Mouse (Mus musculus): Measurements from ENCODE around the gene Gpsm1.

The Gpsm1 gene

GRCm38 (mm10) chr2:26312812-26313211 is 2.5 kb upstream of the Gpsm1 start:
- DNase-seq (ENCODE audit: low read depth, low spot score) = no peak

DNA sequence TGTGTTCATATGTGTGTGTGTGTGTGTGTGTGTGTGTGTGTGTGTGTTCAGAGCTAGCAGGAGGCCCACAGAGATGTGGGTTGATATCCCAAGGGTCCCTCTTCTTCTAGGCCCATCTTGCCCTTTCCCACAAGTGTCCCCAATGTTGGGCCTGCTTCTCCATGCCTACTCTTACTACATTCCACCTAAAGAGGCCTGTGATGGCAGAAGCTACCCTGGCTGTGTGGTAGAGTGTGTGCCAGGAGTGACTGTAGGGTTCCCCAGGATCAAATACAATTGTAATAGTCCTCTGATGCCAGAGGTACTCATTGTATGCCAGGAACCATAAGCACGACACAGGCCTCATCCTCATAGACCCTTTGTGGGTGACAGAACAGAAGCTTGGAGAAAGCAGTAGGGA is 1.9 kb upstream of the Gpsm1 start:
- no peak for DNase-seq (ENCODE audit: low read depth, low spot score)

- DNase-seq (ENCODE audit: low read depth, low spot score) = no peak
Measured at GRCm38 (mm10) chr2:26314281-26315071, 839 bp upstream of the Gpsm1 start.

DNA sequence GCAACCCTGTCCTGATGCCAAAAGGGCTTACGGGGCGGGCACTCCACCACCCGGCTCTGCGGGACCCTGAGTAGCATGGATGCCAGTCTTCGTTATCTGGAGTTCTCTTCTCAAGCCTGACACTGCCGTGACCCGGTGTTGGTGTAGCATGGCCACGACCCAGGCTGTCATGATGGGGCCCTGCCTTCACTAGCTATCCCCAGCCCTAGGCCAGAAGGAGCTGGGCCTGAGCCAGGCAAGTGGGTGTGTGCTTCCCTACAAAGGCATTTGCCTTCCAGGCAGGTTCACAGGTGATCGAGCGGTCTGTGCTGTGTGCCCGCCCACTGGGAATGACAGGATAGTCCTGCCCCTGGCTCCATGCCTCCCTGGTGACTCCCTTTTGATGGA is 603 bp downstream of the Gpsm1 start:
- DNase-seq (ENCODE audit: low read depth, low spot score) = no peak

GRCm38 (mm10) chr2:26316576-26317246 is 1.4 kb downstream of the Gpsm1 start:
- DNase-seq (ENCODE audit: low read depth, low spot score) = no peak

- no peak for DNase-seq (ENCODE audit: low read depth, low spot score)
Measured at GRCm38 (mm10) chr2:26317371-26317770, 2.1 kb downstream of the Gpsm1 start.

GRCm38 (mm10) chr2:26317991-26318672 is 2.8 kb downstream of the Gpsm1 start:
- no peak for DNase-seq (ENCODE audit: low read depth, low spot score)

- DNase-seq (ENCODE audit: low read depth, low spot score) = no peak
Measured at GRCm38 (mm10) chr2:26319109-26319508, 3.8 kb downstream of the Gpsm1 start.

GRCm38 (mm10) chr2:26319519-26320244 is 4.4 kb downstream of the Gpsm1 start:
- no peak for DNase-seq (ENCODE audit: low read depth, low spot score)

GRCm38 (mm10) chr2:26320245-26321185 is 5.2 kb downstream of the Gpsm1 start:
- DNase-seq (ENCODE audit: low read depth, low spot score) = no peak

- no peak for DNase-seq (ENCODE audit: low read depth, low spot score)
Measured at GRCm38 (mm10) chr2:26323589-26324325, 8.4 kb downstream of the Gpsm1 start.

DNA sequence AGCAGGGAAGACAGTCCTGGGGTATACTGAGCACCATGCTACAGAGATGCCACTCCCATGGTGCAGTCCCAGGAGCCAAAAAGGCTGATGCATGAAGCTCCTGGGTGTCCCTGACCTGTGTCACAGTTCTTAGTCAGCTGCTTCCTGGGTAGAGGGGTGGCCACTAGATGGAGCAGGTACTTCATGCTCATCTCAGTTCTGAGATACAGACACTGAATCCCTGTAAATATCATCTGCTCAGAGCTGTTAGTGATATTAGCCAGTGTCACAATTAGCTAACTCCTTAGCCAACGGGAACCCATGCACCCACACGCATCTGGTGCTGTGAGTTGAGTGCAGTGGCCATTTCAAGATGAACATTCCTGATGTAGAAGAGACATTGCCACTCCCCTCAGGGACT is 9.6 kb downstream of the Gpsm1 start:
- no peak for DNase-seq (ENCODE audit: low read depth, low spot score)

DNA sequence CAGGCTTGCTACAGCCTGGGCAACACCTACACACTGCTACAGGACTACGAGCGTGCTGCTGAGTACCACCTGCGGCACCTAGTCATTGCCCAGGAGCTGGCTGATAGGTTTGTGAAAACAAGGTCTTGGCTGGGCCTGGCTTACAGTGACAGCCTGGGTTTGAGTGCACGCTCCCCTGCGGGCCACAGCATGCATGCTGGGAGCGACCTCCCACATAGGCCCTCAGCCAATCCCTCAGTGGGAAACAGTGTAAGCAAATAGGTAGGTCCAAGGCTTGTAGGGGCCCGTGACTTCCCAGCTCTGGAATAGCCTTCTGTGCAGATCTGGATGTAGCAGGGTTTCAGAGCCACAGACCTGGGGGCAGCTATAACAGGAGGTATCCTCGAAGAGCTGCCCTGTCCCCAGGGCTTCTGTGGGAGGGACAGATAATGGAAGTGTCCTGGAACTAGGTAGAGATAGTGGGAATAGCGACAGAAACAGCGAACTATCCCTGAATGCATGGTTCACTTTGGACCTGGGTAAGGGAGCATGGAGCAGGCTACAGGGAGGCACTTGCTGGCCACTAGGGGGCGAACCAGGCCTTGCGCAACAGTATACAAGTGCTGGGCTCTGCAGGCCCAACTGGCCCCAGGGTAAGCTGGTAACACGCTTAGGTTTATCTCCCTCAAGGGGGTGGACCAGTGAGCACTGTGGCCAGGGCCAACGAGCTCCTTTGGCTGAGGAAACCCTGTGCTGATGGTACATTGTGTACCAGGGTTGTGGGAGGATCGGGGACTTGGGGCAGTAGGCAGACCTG is 10.3 kb downstream of the Gpsm1 start:
- DNase-seq (ENCODE audit: low read depth, low spot score) = no peak

GRCm38 (mm10) chr2:26327852-26328251 is 12.5 kb downstream of the Gpsm1 start:
- DNase-seq (ENCODE audit: low read depth, low spot score) = no peak

- DNase-seq (ENCODE audit: low read depth, low spot score) = no peak
Measured at GRCm38 (mm10) chr2:26329402-26329801, 14.1 kb downstream of the Gpsm1 start.

- DNase-seq (ENCODE audit: low read depth, low spot score) = no peak
Measured at GRCm38 (mm10) chr2:26330056-26330468, 14.7 kb downstream of the Gpsm1 start.

DNA sequence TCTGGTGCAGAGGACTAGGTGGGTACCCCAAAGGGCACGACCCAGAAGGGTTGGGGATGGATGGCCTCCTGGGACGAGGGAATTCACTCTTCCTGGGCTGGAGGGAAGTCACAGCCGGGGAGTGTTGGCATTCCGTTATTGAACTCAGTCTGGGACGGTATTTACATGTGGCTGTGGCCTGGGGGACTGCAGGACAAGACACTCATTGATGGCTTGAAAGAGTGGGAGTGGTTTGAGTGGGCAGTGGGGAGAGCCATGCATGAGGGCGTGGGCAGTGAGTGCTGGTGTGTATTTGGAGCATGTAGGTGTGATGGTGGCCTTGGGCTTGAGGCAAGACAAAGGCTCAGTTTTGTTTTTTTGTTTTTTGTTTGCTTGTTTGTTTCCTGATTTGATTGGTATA is 15.4 kb downstream of the Gpsm1 start:
- no peak for DNase-seq (ENCODE audit: low read depth, low spot score)

DNA sequence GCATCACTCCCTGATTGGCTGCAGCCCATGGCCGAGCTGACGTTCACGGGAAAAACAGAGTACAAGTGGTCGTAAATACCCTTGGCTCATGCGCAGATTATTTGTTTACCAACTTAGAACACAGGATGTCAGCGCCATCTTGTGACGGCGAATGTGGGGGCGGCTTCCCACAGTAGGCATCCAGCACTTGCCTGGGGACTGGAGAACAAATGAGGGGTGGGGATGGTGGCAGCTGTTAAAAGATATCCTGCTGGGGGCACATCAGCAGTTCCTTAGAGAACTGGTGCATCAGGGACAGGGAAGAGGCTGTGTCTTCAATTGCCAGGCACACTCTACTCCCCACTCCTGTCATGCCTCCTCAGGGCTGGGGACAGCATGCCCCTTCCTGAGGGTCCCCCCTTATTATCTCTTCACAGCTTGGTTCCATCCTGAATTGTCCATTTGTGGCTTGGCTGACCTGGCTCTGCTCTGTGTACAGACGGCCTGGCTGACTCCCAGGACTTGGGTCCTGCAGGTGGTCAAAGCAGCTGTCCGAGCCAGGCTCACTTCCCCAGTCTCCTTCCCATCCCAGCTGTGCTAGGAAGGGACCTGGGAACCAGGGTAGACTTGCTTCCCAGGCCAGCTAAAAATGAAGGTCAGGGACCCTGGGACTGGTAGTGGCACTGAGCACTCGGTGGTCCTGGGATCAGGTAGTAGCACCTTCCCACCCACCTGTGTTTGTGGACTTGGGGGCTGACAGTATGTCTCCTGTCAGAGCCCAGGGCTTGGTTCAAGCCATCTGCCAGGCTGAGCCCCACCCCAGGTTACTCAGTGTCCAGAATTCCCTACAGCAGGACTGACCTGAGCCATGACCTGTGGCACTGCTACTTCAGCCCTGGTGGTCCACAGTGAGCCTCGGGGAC is 23.2 kb downstream of the Gpsm1 start:
- DNase-seq (ENCODE audit: low read depth, low spot score) = no peak
